Mouse (Mus musculus) liver, postnatal 0 days (tissue): ENCODE results near the gene Gm17409. TPM values are rescaled to one million over a fixed set of nuclear protein-coding genes. Genes with fewer than 3 reads are reported as not detected.

ENCODE experiments used
- ATAC-seq: fragments of 200-750 bp; cut with Nextera tagmentation; 2 replicates; pipeline ENCODE4 v1.8.0; 2017; ENCODE audit warnings: mild to moderate bottlenecking, moderate library complexity
- DNase-seq: peaks from one replicate; pipeline ENCODE4 v3.0.0-alpha.2; 2016
- H3K27ac ChIP-seq: fragments of 300-500 bp; sonication (generic); 2 replicates; pipeline ENCODE4 v1.5.1; 2014; ENCODE audit warnings: antibody characterized with exemption, moderate library complexity, mild to moderate bottlenecking, low read depth
- H3K27me3 ChIP-seq: fragments of 300-500 bp; sonication (generic); 2 replicates; pipeline ENCODE4 v1.6.1; 2014; ENCODE audit warnings: low read length, control low read depth, mixed read lengths; ENCODE audit not compliant: insufficient read depth
- H3K36me3 ChIP-seq: fragments of 300-500 bp; sonication (generic); replicated peaks from 2 replicates; pipeline ENCODE4 v1.6.1; 2014; ENCODE audit warnings: mild to moderate bottlenecking, control low read depth, low read length, moderate library complexity, mixed read lengths; ENCODE audit not compliant: insufficient read depth
- H3K4me1 ChIP-seq: fragments of 300-500 bp; sonication (generic); 2 replicates; pipeline ENCODE4 v1.6.1; 2014; ENCODE audit warnings: antibody characterized with exemption, mild to moderate bottlenecking, control low read depth; ENCODE audit not compliant: insufficient read depth
- H3K4me2 ChIP-seq: fragments of 300-500 bp; sonication (generic); 2 replicates; pipeline ENCODE4 v1.6.1; 2014; ENCODE audit warnings: low read depth, mild to moderate bottlenecking, low read length, moderate library complexity, mixed read lengths
- H3K4me3 ChIP-seq: fragments of 300-500 bp; sonication (generic); 2 replicates; pipeline ENCODE4 v1.5.1; 2014; ENCODE audit warnings: low read depth, low read length
- H3K9ac ChIP-seq: fragments of 300-500 bp; sonication (generic); replicated peaks from 2 replicates; pipeline ENCODE4 v1.6.1; 2014; ENCODE audit warnings: mild to moderate bottlenecking, moderate library complexity
- H3K9me3 ChIP-seq: fragments of 300-500 bp; sonication (generic); 2 replicates; pipeline ENCODE4 v1.6.1; 2016; ENCODE audit warnings: mild to moderate bottlenecking, control low read depth, low read length, mixed read lengths
- CTCF ChIP-seq: sonication (generic); IDR thresholded peaks from 2 replicates; pipeline ENCODE4 v1.5.1; 2016; ENCODE audit warnings: antibody characterized with exemption, low read depth
- EP300 ChIP-seq: IDR thresholded peaks from 2 replicates; pipeline ENCODE4 v1.6.1; 2016; ENCODE audit warnings: antibody characterized with exemption, low read depth, mild to moderate bottlenecking
- WGBS: fragments of 180-500 bp; shearing (Covaris S2); extraction: QIAGEN DNeasy Blood & Tissue Kit; methylation state at CpG from one replicate; pipeline ENCODE4 v1.1.7; 2014; ENCODE audit not compliant: insufficient replicate concordance; 5-methylcytosine and 5-hydroxymethylcytosine counted together
- polyA plus RNA-seq: library from polyadenylated mRNA; unstranded; fragments of >200 nt; fragmentation: Nextera tagmentation; extraction: Ambion mirVana; gene quantifications from 2 replicates; pipeline ENCODE4 v1.2.1, GENCODE M21; 2015

Gm17409 gene
- polyA plus RNA-seq, 1 experiment from 2014 or later: not detected

DNA sequence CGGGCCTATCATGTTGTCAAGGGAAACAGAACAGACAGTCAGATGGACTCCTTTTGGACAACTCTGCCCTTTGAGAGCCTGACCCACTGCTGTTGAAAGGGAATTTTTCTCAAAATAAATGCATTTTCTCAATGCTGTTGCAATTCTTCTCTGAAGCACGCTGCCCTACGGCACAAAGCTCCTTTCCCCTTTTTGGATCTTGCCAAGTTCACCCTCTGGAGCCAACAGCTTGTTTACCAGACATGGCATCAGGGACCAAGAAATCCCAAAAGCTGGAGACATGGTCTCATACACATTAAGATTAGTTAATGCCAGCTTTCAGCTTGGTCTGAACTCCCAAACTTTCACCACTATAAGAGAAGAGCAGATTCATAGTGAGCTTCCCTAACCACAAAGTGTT is 33.0 kb upstream of the Gm17409 start:
- Histone ChIP-seq H3K27me3 (no peaks in the 10 kb centered on the region), H3K9ac (no peak overlapping the region), H3K36me3 (peaks cover 2% of the 10 kb centered on the region; the same call in 1 of the 2 replicates), H3K4me3 (no peak overlapping the region), H3K9me3 (no peaks in the 10 kb centered on the region), H3K4me1 (no peaks in the 10 kb centered on the region), H3K27ac (no peak overlapping the region), H3K4me2 (no peak overlapping the region)
- TF ChIP-seq CTCF: no peak
- TF ChIP-seq EP300: no peak
- 71% methylated on average over 3 of the region's 3 CpGs for WGBS
- no peak for ATAC-seq
- DNase-seq: no peak

- no peaks in the 10 kb centered on the region for H3K27me3 ChIP-seq
Observed at GRCm38 (mm10) chr2:58443163-58443562, 26.8 kb upstream of the Gm17409 start.

GRCm38 (mm10) chr2:58447001-58447400 is 22.9 kb upstream of the Gm17409 start:
- DNase-seq: no peak
- TF ChIP-seq CTCF (no peak), EP300 (no peak)
- no peaks in the 10 kb centered on the region for H3K27me3 ChIP-seq
- no peak for ATAC-seq
- no peaks in the 10 kb centered on the region for H3K4me1 ChIP-seq
- H3K36me3 ChIP-seq: peaks cover 9% of the 10 kb centered on the region; the same call in 1 of the 2 replicates
- WGBS: 93% methylated on average over 15 of the region's 15 CpGs
- H3K27ac ChIP-seq: no peak overlapping the region
- no peaks in the 10 kb centered on the region for H3K9me3 ChIP-seq
- no peak overlapping the region for H3K4me2 ChIP-seq
- no peak overlapping the region for H3K9ac ChIP-seq
- no peak overlapping the region for H3K4me3 ChIP-seq

More at GRCm38 (mm10) chr2:58443163-58443562, 26.8 kb upstream of the Gm17409 start:
- Histone ChIP-seq H3K4me1 (no peaks in the 10 kb centered on the region), H3K4me2 (no peak overlapping the region), H3K36me3 (peaks cover 9% of the 10 kb centered on the region; the same call in 1 of the 2 replicates), H3K27ac (no peak overlapping the region), H3K9ac (no peak overlapping the region), H3K9me3 (no peaks in the 10 kb centered on the region), H3K4me3 (no peak overlapping the region)
- no peak for TF ChIP-seq EP300
- WGBS: 46% methylated on average over 4 of the region's 4 CpGs
- no peak for ATAC-seq
- no peak for DNase-seq

DNA sequence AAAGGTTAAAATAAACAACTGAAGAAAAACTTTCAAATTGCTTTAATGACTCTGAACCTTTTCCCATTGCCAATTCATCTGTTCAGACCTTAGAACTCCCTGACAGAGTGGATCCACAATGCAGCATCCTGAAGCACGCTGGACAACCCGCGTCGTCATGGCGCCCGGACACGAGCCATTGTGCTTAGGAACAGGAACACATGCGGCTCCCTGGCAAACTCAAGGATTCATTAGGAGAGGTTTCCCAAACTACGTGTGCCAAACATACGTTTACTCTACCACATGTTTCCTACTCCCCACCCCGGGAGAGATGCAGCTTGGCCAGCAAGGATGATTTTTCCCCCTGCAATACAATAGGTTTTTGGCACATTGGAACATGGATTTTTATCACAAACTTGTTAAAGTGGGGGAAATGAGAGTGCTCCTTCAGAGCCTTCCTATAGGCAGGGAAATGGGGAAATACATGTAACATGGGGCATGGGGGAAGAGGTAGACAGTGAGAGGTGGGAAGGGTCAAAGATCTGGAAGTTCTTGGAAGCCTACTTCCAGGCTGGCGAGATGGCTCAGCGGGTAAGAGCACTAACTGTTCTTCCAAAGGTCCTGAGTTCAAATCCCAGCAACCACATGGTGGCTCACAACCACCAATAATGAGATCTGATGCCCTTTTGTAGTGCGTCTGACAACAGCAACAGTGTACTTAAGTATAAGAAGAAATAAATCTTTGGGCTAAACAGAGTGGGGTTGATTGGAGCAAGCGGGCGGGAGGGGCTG is 15.6 kb upstream of the Gm17409 start:
- 84% methylated on average over 16 of the region's 16 CpGs for WGBS
- H3K4me3 ChIP-seq: no peak overlapping the region
- no peak for TF ChIP-seq EP300
- TF ChIP-seq CTCF: no peak
- no peaks in the 10 kb centered on the region for H3K9me3 ChIP-seq
- DNase-seq (no peak), ATAC-seq (no peak)
- H3K4me2 ChIP-seq: no peak overlapping the region
- no peak overlapping the region for H3K9ac ChIP-seq
- no peaks in the 10 kb centered on the region for H3K27me3 ChIP-seq
- H3K27ac ChIP-seq: no peak overlapping the region
- peaks cover 10% of the 10 kb centered on the region for H3K36me3 ChIP-seq
- H3K4me1 ChIP-seq: no peaks in the 10 kb centered on the region

- no peak overlapping the region for H3K4me3 ChIP-seq
Observed at GRCm38 (mm10) chr2:58456843-58457487, 13.0 kb upstream of the Gm17409 start.

GRCm38 (mm10) chr2:58457488-58457865 is 12.4 kb upstream of the Gm17409 start:
- WGBS: 85% methylated on average over 5 of the region's 5 CpGs
- no peak overlapping the region for H3K4me3 ChIP-seq
- H3K27ac ChIP-seq: no peak overlapping the region
- H3K27me3 ChIP-seq: no peaks in the 10 kb centered on the region
- H3K9ac ChIP-seq: no peak overlapping the region
- H3K4me2 ChIP-seq: no peak overlapping the region
- DNase-seq (no peak), ATAC-seq (no peak)
- peaks cover 13% of the 10 kb centered on the region for H3K36me3 ChIP-seq
- H3K4me1 ChIP-seq: no peaks in the 10 kb centered on the region
- H3K9me3 ChIP-seq: no peaks in the 10 kb centered on the region
- TF ChIP-seq EP300 (no peak), CTCF (peak; percentile 30)

More at GRCm38 (mm10) chr2:58456843-58457487, 13.0 kb upstream of the Gm17409 start:
- 81% methylated on average over 8 of the region's 8 CpGs for WGBS
- no peak overlapping the region for H3K9ac ChIP-seq
- no peak overlapping the region for H3K4me2 ChIP-seq
- DNase-seq: no peak
- no peak for ATAC-seq
- peaks cover 13% of the 10 kb centered on the region for H3K36me3 ChIP-seq
- H3K9me3 ChIP-seq: no peaks in the 10 kb centered on the region
- no peak for TF ChIP-seq CTCF
- no peak for TF ChIP-seq EP300
- no peaks in the 10 kb centered on the region for H3K27me3 ChIP-seq
- no peak overlapping the region for H3K27ac ChIP-seq
- no peaks in the 10 kb centered on the region for H3K4me1 ChIP-seq
